Mouse (Mus musculus) adrenal gland, postnatal 25 days (tissue): ENCODE measurements around the gene Tacc3. TPM values are rescaled to one million over a fixed set of nuclear protein-coding genes. Genes with fewer than 3 reads are reported as not detected.

Experiments used
- DNase-seq: peaks from one replicate; pipeline ENCODE4 v3.0.0; 2021; ENCODE audit warnings: mixed read lengths
- total RNA-seq: library from RNA; stranded (reverse); gene quantifications from 2 replicates; pipeline ENCODE4 v1.2.3, GENCODE M21; 2021

Gene Tacc3
- total RNA-seq, 1 experiment from 2014 or later, result 14.2 TPM

GRCm38 (mm10) chr5:33694848-33695717 is 37.2 kb downstream of the Tacc3 start:
- peak; percentile 27 for DNase-seq

GRCm38 (mm10) chr5:33695718-33696121 is 37.8 kb downstream of the Tacc3 start:
- DNase-seq, result no peak

- DNase-seq, result no peak
These were observed 38.5 kb downstream of the Tacc3 start for GRCm38 (mm10) chr5:33696430-33696829.

- DNase-seq, result no peak
These were observed 39.6 kb downstream of the Tacc3 start for GRCm38 (mm10) chr5:33697534-33697933.

- DNase-seq, result no peak
These were observed 40.1 kb downstream of the Tacc3 start for GRCm38 (mm10) chr5:33697947-33698512.

- no peak for DNase-seq
These were observed 40.7 kb downstream of the Tacc3 start for GRCm38 (mm10) chr5:33698669-33699068.

GRCm38 (mm10) chr5:33700010-33700409 is 42.1 kb downstream of the Tacc3 start:
- DNase-seq, result no peak

- DNase-seq, result no peak
These were observed 43.9 kb downstream of the Tacc3 start for GRCm38 (mm10) chr5:33701832-33702231.

GRCm38 (mm10) chr5:33703999-33704398 is 46.1 kb downstream of the Tacc3 start:
- DNase-seq, result no peak

- no peak for DNase-seq
These were observed 47.1 kb downstream of the Tacc3 start for GRCm38 (mm10) chr5:33704945-33705611.

GRCm38 (mm10) chr5:33705612-33706349 is 47.9 kb downstream of the Tacc3 start:
- no peak for DNase-seq

GRCm38 (mm10) chr5:33706350-33706629 is 48.4 kb downstream of the Tacc3 start:
- no peak for DNase-seq

- no peak for DNase-seq
These were observed 49.2 kb downstream of the Tacc3 start for GRCm38 (mm10) chr5:33707163-33707562.

GRCm38 (mm10) chr5:33709037-33709436 is 51.1 kb downstream of the Tacc3 start:
- no peak for DNase-seq

- DNase-seq, result no peak
These were observed 54.6 kb downstream of the Tacc3 start for GRCm38 (mm10) chr5:33712550-33712949.

GRCm38 (mm10) chr5:33715182-33715581 is 57.3 kb downstream of the Tacc3 start:
- DNase-seq, result no peak

- DNase-seq, result no peak
These were observed 58.5 kb downstream of the Tacc3 start for GRCm38 (mm10) chr5:33716467-33716866.

- no peak for DNase-seq
These were observed 60.5 kb downstream of the Tacc3 start for GRCm38 (mm10) chr5:33718460-33718859.

- DNase-seq, result no peak
These were observed 63.0 kb downstream of the Tacc3 start for GRCm38 (mm10) chr5:33720852-33721490.

GRCm38 (mm10) chr5:33721541-33722265 is 63.8 kb downstream of the Tacc3 start, which contains the start of gene Fgfr3:
Fgfr3 (plus strand) TSS chr5:33721674.
- DNase-seq, result peak; percentile 78

- DNase-seq, result no peak
These were observed 64.5 kb downstream of the Tacc3 start for GRCm38 (mm10) chr5:33722266-33723018.
